Mouse (Mus musculus) c-Kit-negative CD71-positive TER-119-positive erythroid progenitor cells, embryonic 14.5 days (primary cell): Measurements from ENCODE around the gene Cwc22.

Experiments used
- DNase-seq: peaks from one replicate; pipeline ENCODE4 v3.0.0-alpha.2; 2013; ENCODE audit warnings: low read depth, low spot score

The Cwc22 gene

GRCm38 (mm10) chr2:77925187-77925924 lies 20.8 kb downstream of the Cwc22 start:
- DNase-seq, result no peak

GRCm38 (mm10) chr2:77924003-77924402 lies 22.2 kb downstream of the Cwc22 start:
- no peak for DNase-seq

GRCm38 (mm10) chr2:77923182-77923581 lies 23.0 kb downstream of the Cwc22 start:
- no peak for DNase-seq

GRCm38 (mm10) chr2:77921307-77921706 lies 24.9 kb downstream of the Cwc22 start:
- no peak for DNase-seq

- DNase-seq, result no peak
These were observed 25.6 kb downstream of the Cwc22 start for GRCm38 (mm10) chr2:77920621-77921020.

- no peak for DNase-seq
These were observed 27.7 kb downstream of the Cwc22 start for GRCm38 (mm10) chr2:77918474-77918873.

- no peak for DNase-seq
These were observed 28.2 kb downstream of the Cwc22 start for GRCm38 (mm10) chr2:77918006-77918405.

- DNase-seq, result no peak
These were observed 28.8 kb downstream of the Cwc22 start for GRCm38 (mm10) chr2:77917360-77917734.

GRCm38 (mm10) chr2:77916586-77917359 lies 29.4 kb downstream of the Cwc22 start:
- no peak for DNase-seq

- DNase-seq, result no peak
These were observed 31.0 kb downstream of the Cwc22 start for GRCm38 (mm10) chr2:77915187-77915586.

GRCm38 (mm10) chr2:77913628-77914027 lies 32.5 kb downstream of the Cwc22 start:
- DNase-seq, result no peak

- no peak for DNase-seq
These were observed 34.0 kb downstream of the Cwc22 start for GRCm38 (mm10) chr2:77912197-77912596.

- DNase-seq, result no peak
These were observed 34.7 kb downstream of the Cwc22 start for GRCm38 (mm10) chr2:77911452-77911851.

GRCm38 (mm10) chr2:77910216-77910615 lies 36.0 kb downstream of the Cwc22 start:
- DNase-seq, result no peak

GRCm38 (mm10) chr2:77907164-77907563 lies 39.0 kb downstream of the Cwc22 start:
- no peak for DNase-seq

- DNase-seq, result no peak
These were observed 41.2 kb downstream of the Cwc22 start for GRCm38 (mm10) chr2:77905023-77905422.

GRCm38 (mm10) chr2:77904495-77904894 lies 41.7 kb downstream of the Cwc22 start:
- DNase-seq, result no peak

GRCm38 (mm10) chr2:77903979-77904378 lies 42.2 kb downstream of the Cwc22 start:
- no peak for DNase-seq

- DNase-seq, result no peak
These were observed 43.1 kb downstream of the Cwc22 start for GRCm38 (mm10) chr2:77903098-77903497.

GRCm38 (mm10) chr2:77901269-77901668 lies 44.9 kb downstream of the Cwc22 start:
- no peak for DNase-seq

GRCm38 (mm10) chr2:77900741-77901140 lies 45.4 kb downstream of the Cwc22 start:
- no peak for DNase-seq

GRCm38 (mm10) chr2:77900111-77900510 lies 46.1 kb downstream of the Cwc22 start:
- no peak for DNase-seq

- DNase-seq, result no peak
These were observed 47.7 kb downstream of the Cwc22 start for GRCm38 (mm10) chr2:77898436-77898835.
